Mouse (Mus musculus): ENCODE results near the gene Trim31. TPM values are rescaled to one million over a fixed set of nuclear protein-coding genes. Genes with fewer than 3 reads are reported as not detected.

The Trim31 gene
- polyA plus RNA-seq, 1 experiment from 2014 or later = 56.2 TPM

DNA sequence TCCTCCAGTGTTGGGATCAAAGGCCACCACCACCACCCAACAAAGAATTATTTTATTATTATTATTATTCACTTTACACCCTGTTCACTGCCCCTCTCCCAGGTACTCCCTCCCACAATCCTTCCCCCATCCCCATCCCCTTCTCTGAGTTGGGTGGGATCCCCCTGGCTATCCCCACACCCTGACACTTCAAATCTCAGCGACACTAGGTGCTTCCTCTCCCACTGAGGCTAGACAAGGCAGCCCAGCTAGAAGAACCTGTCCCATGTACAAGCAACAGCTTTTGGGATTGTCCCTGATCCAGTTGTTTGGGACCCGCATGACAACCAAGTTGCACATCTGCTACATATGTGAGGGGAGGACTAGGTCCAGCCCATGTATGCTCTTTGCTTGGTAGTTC, 54.7 kb downstream of the Trim31 start:
- Histone ChIP-seq H3K4me3 (ENCODE audit: low read depth, low read length) (no peak overlapping the region), H3K27ac (ENCODE audit: low read depth, low read length) (no peak overlapping the region), H3K27me3 (replicated peaks; ENCODE audit: control insufficient read depth, insufficient read depth, low read length) (no peaks in the 10 kb centered on the region), H3K4me1 (replicated peaks; ENCODE audit: control insufficient read depth, insufficient read depth, low read length) (peaks cover 3% of the 10 kb centered on the region; the same call in 1 of the 2 replicates), H3K4me2 (replicated peaks; ENCODE audit: low read depth) (no peak overlapping the region), H3K36me3 (ENCODE audit: control insufficient read depth, insufficient read depth) (peaks cover 23% of the 10 kb centered on the region), H3K9ac (ENCODE audit: low read depth, low read length) (no peak overlapping the region), H3K9me3 (ENCODE audit: control insufficient read depth) (no peaks in the 10 kb centered on the region)
- 88% methylated on average over 2 of the region's 2 CpGs for WGBS
- TF ChIP-seq CTCF (IDR thresholded peaks at IDR 0.05; ENCODE audit: low read depth) = no peak
- ATAC-seq = no peak

DNA sequence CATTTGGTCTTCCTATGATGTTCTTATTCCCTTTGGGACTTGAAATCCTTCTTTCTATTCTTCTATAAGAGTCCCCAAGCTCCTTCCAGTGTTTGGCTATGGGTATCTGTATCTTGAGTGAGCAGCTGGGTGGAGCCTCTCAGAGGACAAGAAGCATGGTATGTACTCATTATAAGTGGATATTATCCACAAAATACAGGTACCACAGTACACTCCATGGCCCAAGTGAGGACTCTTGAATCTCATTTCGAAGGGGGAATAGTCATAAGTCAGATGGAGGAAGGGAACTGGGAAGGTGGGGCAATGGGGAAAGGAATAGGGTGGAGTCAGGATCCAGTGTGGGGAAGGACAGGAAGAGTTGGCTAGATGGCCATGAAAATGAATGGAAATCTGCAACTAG, 55.1 kb downstream of the Trim31 start:
- Histone ChIP-seq H3K9me3 (ENCODE audit: control insufficient read depth) (no peaks in the 10 kb centered on the region), H3K4me1 (replicated peaks; ENCODE audit: control insufficient read depth, insufficient read depth, low read length) (peaks cover 4% of the 10 kb centered on the region; the same call in 1 of the 2 replicates), H3K4me3 (ENCODE audit: low read depth, low read length) (no peak overlapping the region), H3K27me3 (replicated peaks; ENCODE audit: control insufficient read depth, insufficient read depth, low read length) (no peaks in the 10 kb centered on the region), H3K36me3 (ENCODE audit: control insufficient read depth, insufficient read depth) (peaks cover 23% of the 10 kb centered on the region), H3K9ac (ENCODE audit: low read depth, low read length) (no peak overlapping the region), H3K4me2 (replicated peaks; ENCODE audit: low read depth) (no peak overlapping the region), H3K27ac (ENCODE audit: low read depth, low read length) (no peak overlapping the region)
- 97% methylated on average over 1 of the region's 1 CpGs for WGBS
- TF ChIP-seq CTCF (IDR thresholded peaks at IDR 0.05; ENCODE audit: low read depth) = no peak
- ATAC-seq = no peak

DNA sequence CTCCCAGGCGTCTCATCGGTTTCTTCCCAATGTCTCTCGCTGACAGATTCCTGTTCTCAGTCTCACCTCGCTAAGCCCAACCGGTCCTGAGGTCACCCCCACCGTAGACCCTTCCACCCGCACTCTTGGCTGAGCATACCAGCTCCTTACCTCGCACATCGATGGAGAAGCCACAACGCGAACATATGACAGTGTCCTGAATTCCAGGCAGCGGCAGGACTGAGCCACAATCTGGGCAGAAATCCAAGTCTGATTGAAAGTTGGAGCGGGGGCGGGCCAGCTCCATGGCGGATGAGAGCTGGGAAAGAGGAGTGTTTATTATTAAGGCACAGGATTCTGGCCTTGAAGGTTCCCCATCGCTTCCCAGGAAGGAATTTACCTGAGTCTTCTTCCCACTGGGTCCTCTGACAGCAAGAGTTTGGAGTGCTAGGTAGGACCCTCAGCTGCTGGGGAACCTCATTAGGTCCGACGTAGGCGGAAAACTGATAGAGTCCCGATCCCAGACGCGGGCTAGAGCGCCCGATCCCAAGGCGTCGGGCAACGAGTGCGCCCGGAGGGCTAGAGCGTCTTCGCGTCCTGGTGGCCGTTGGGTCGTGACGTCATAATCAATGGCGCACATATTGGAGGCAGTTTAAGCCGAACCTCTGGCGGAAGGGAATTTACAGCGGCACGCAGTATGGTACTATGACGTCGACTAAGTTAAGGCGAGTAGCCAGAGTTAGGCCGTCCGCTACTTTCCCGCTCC, 60.3 kb downstream of the Trim31 start, which contains the start of the genes Znrd1 and Znrd1as:
Gene Znrd1 (minus strand): TSS at position 561 of the 745 bp plus-strand sequence.
Gene Znrd1as (plus strand): TSS at position 594 of the 745 bp plus-strand sequence.
- Histone ChIP-seq H3K4me2 (replicated peaks; ENCODE audit: low read depth) (peak within 1 kb of the TSS; percentile 75), H3K4me3 (ENCODE audit: low read depth, low read length) (peak within 1 kb of the TSS; percentile 56), H3K36me3 (ENCODE audit: control insufficient read depth, insufficient read depth) (peaks cover 13% of the 10 kb centered on the region), H3K9ac (ENCODE audit: low read depth, low read length) (peak within 1 kb of the TSS; percentile 74), H3K9me3 (ENCODE audit: control insufficient read depth) (no peaks in the 10 kb centered on the region), H3K27ac (ENCODE audit: low read depth, low read length) (peak within 1 kb of the TSS; percentile 47), H3K4me1 (replicated peaks; ENCODE audit: control insufficient read depth, insufficient read depth, low read length) (peaks cover 4% of the 10 kb centered on the region; the same call in 1 of the 2 replicates), H3K27me3 (replicated peaks; ENCODE audit: control insufficient read depth, insufficient read depth, low read length) (no peaks in the 10 kb centered on the region)
- ATAC-seq = peak; percentile 99
- WGBS = under 1% methylated on average over 46 of the region's 46 CpGs
- no peak; the same call in 1 of the 2 replicates for TF ChIP-seq CTCF (IDR thresholded peaks at IDR 0.05; ENCODE audit: low read depth)

DNA sequence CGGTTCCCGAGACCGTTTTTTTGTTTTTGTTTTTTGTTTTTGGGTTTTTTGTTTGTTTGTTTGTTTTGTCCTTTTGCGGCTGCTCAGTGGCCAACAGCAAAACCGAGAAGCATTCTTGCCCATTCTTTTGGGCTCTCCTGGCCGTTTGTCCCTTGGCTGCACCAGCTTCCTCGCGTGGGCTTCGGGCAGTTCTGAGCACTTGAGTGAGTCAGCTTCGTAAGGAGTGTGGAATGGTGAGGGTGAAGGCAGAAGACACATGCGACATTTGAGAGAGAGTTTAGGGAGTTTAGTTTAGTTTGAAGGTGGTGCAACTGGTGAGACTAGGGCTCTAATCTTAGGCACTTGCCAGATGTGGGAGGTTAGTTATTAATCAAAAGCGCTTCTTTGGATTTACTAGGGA, 61.0 kb downstream of the Trim31 start:
- peaks cover 9% of the 10 kb centered on the region for H3K36me3 ChIP-seq (ENCODE audit: control insufficient read depth, insufficient read depth)
- H3K27me3 ChIP-seq (replicated peaks; ENCODE audit: control insufficient read depth, insufficient read depth, low read length) = no peaks in the 10 kb centered on the region
- peak overlapping the region; percentile 74 for H3K9ac ChIP-seq (ENCODE audit: low read depth, low read length)
- H3K4me2 ChIP-seq (replicated peaks; ENCODE audit: low read depth) = peak overlapping the region; percentile 75
- H3K9me3 ChIP-seq (ENCODE audit: control insufficient read depth) = no peaks in the 10 kb centered on the region
- 8% methylated on average over 12 of the region's 12 CpGs for WGBS
- ATAC-seq = no peak
- TF ChIP-seq CTCF (IDR thresholded peaks at IDR 0.05; ENCODE audit: low read depth) = no peak
- H3K4me3 ChIP-seq (ENCODE audit: low read depth, low read length) = peak overlapping the region; percentile 56
- H3K27ac ChIP-seq (ENCODE audit: low read depth, low read length) = peak overlapping the region; percentile 47
- peaks cover 4% of the 10 kb centered on the region; the same call in 1 of the 2 replicates for H3K4me1 ChIP-seq (replicated peaks; ENCODE audit: control insufficient read depth, insufficient read depth, low read length)

Other genes with a start within 250 kb of the Trim31 start
- not detected in 2 replicates for gene H2-M1, start 225.9 kb upstream of the Trim31 start, polyA plus RNA-seq (2015; fragmentation: Nextera tagmentation; extraction: Ambion mirVana)
- gene H2-M10.5, start 125.2 kb upstream of the Trim31 start, polyA plus RNA-seq (2015; fragmentation: Nextera tagmentation; extraction: Ambion mirVana) = not detected in 2 replicates
- not detected in 2 replicates for gene H2-M10.6, start 85.9 kb upstream of the Trim31 start, polyA plus RNA-seq (2015; fragmentation: Nextera tagmentation; extraction: Ambion mirVana)
- gene Trim26, start 61.0 kb upstream of the Trim31 start, polyA plus RNA-seq (2015; fragmentation: Nextera tagmentation; extraction: Ambion mirVana) = 27.4 and 32.2 TPM in 2 replicates
- 16.4 and 23.0 TPM in 2 replicates for gene Trim15, start 30.9 kb upstream of the Trim31 start, polyA plus RNA-seq (2015; fragmentation: Nextera tagmentation; extraction: Ambion mirVana)
- gene Trim10, start 28.5 kb upstream of the Trim31 start, polyA plus RNA-seq (2015; fragmentation: Nextera tagmentation; extraction: Ambion mirVana) = 0.07 and 0.21 TPM in 2 replicates
- gene Trim40, start 8.0 kb upstream of the Trim31 start, polyA plus RNA-seq (2015; fragmentation: Nextera tagmentation; extraction: Ambion mirVana) = 6.8 TPM in 2 replicates
- gene Rnf39, start 44.8 kb downstream of the Trim31 start, polyA plus RNA-seq (2015; fragmentation: Nextera tagmentation; extraction: Ambion mirVana) = 1.7 and 2.2 TPM in 2 replicates
- gene Ppp1r11, start 53.6 kb downstream of the Trim31 start, polyA plus RNA-seq (2015; fragmentation: Nextera tagmentation; extraction: Ambion mirVana) = 91.6 and 96.1 TPM in 2 replicates
- 59.1 and 60.1 TPM in 2 replicates for gene Znrd1, start 60.4 kb downstream of the Trim31 start, polyA plus RNA-seq (2015; fragmentation: Nextera tagmentation; extraction: Ambion mirVana)
- 5.6 and 6.4 TPM in 2 replicates for gene Znrd1as, start 60.5 kb downstream of the Trim31 start, polyA plus RNA-seq (2015; fragmentation: Nextera tagmentation; extraction: Ambion mirVana)
- not detected in 2 replicates for gene 2410137M14Rik, start 83.1 kb downstream of the Trim31 start, polyA plus RNA-seq (2015; fragmentation: Nextera tagmentation; extraction: Ambion mirVana)
- gene H2-M5, start 91.4 kb downstream of the Trim31 start, polyA plus RNA-seq (2015; fragmentation: Nextera tagmentation; extraction: Ambion mirVana) = 0.05 TPM in 1 of 2 replicates, not detected in the other
- 8.6 and 9.0 TPM in 2 replicates for gene Zfp57, start 103.0 kb downstream of the Trim31 start, polyA plus RNA-seq (2015; fragmentation: Nextera tagmentation; extraction: Ambion mirVana)
- gene Mog, start 125.3 kb downstream of the Trim31 start, polyA plus RNA-seq (2015; fragmentation: Nextera tagmentation; extraction: Ambion mirVana) = not detected in 2 replicates
- gene Gabbr1, start 147.8 kb downstream of the Trim31 start, polyA plus RNA-seq (2015; fragmentation: Nextera tagmentation; extraction: Ambion mirVana) = 4.1 and 4.4 TPM in 2 replicates
- gene Olfr90, start 190.4 kb downstream of the Trim31 start, polyA plus RNA-seq (2015; fragmentation: Nextera tagmentation; extraction: Ambion mirVana) = not detected in 2 replicates
- not detected in 2 replicates for gene Olfr91, start 200.2 kb downstream of the Trim31 start, polyA plus RNA-seq (2015; fragmentation: Nextera tagmentation; extraction: Ambion mirVana)
- gene Olfr92, start 222.0 kb downstream of the Trim31 start, polyA plus RNA-seq (2015; fragmentation: Nextera tagmentation; extraction: Ambion mirVana) = not detected in 2 replicates

Data from intestine, postnatal 0 days (tissue).